Mouse (Mus musculus): ENCODE data around the gene Disc1.

GRCm38 (mm10) chr8:125102303-125102702, 48.3 kb downstream of the Disc1 start:
- no peak for TF ChIP-seq TAL1 (IDR thresholded peaks at IDR 0.05; ENCODE audit: low read length)
- TF ChIP-seq GATA1 (IDR thresholded peaks at IDR 0.05; ENCODE audit: low read length), result no peak

All from erythroblast, embryonic 14.5 days (primary cell).